Mouse (Mus musculus): ENCODE results near the gene Kmt5c.
A peak's percentile ranks its signal among the peaks of the same experiment; 100 is the strongest.
"Not testable (repeated sequence)": the region's sequence is repeated elsewhere in the genome, so short reads cannot be mapped to it uniquely, and the experiment has no call there.

Kmt5c gene

GRCm38 (mm10) chr7:4789436-4789935 is 49.6 kb downstream of the Kmt5c start, which contains the start of gene Tmem238:
Gene Tmem238, minus strand, starts transcription at chr7:4789656.
- DNase-seq (ENCODE audit: low read depth, low spot score) = no peak

DNA sequence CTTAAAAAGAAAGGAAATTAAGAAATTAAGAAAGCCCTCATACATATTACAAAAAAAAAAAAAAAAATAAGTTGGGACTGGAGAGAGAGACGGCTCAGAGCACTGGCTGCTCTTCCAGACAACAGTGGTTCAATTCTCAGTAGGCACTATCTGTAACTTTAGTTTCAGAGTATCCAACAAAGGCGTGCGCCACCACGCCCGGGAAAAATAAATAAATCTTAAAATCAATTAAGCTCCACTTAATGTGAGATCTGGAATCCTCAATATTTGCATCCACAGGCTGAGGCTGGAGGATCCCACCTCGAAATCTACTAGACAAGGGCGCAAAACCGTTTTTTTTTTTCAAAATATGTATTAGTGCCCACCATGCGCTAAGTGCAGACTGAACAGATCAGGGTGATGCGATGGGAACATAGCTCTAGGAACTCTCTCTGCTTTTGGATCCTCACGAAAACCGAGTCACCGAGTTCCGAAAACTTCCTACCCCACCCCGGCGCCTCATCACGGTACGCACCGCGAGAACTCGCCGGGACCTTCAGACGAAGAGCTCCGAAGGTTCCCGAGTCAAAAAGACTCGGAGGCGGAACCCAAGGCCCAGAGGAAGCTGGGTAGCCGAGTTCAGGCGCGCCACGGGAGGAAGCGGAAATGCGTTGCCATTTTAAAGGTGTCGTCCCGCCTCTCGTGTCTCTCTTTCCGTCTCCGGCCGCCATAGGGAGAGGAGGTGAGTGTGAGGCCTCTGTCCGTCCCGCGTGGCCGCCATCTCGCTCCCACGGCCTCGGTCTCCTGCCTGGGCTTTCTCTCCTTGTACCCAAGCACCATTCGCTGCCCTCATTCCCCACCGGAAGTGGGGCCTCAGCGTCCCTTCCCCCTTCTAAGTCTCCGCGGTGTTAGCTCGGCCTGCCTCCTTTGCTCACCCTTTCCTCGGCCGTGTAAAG is 52.6 kb downstream of the Kmt5c start, which contains the start of gene Rpl28:
Gene Rpl28 (plus strand): TSS at position 597 of the 935 bp plus-strand sequence.
- DNase-seq (ENCODE audit: low read depth, low spot score) = peak; percentile 96

DNA sequence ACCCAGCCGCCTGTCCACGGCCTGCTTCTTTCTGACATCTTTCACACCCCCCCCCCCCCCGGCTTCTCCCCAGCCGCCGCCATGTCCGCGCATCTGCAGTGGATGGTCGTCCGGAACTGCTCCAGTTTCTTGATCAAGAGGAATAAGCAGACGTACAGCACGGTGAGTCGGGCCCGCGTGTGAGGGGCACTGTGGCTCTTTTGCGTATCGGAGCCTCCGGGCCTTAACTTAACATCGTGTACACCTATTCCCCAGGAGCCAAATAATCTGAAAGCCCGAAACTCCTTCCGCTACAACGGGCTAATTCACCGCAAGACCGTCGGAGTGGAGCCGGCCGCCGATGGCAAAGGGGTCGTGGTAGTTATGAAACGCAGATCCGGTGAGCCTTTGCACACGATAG is 53.3 kb downstream of the Kmt5c start:
- not testable (repeated sequence) for DNase-seq (ENCODE audit: low read depth, low spot score)

DNA sequence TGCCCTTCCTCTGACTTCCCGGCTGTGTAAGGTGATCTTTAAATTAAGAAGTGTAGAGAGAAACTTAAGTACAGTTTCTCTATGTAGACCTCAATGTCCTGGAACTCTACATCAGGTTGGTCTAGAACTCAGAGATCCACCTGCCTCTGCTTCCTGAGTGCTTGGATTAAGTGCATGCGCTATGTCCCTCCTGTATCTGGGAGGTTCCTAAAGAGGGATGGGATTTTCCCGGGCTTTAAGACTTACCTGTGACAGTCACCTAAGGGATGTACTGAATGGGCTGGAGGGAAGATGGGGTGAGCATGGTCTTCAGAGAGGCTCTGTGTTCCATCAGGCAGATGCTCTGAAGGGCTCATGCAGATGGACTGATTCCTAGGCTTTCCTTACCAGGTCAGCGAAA is 53.8 kb downstream of the Kmt5c start:
- no peak for DNase-seq (ENCODE audit: low read depth, low spot score)

GRCm38 (mm10) chr7:4794631-4795168 is 54.8 kb downstream of the Kmt5c start:
- DNase-seq (ENCODE audit: low read depth, low spot score) = no peak

GRCm38 (mm10) chr7:4795767-4796433 is 56.0 kb downstream of the Kmt5c start:
- DNase-seq (ENCODE audit: low read depth, low spot score) = no peak

All from embryo, embryonic 11.5 days (tissue).